Mouse (Mus musculus) heart, embryonic 14.5 days (tissue): ENCODE data around the gene Resp18. TPM values are rescaled to one million over a fixed set of nuclear protein-coding genes. Genes with fewer than 3 reads are reported as not detected.

Source experiments
- ATAC-seq: fragments of 200-750 bp; cut with Nextera tagmentation; 2 replicates; pipeline ENCODE4 v1.8.0; 2017; ENCODE audit warnings: low read depth, moderate TSS enrichment; ENCODE audit not compliant: insufficient number of reproducible peaks, insufficient read depth, low FRiP score
- H3K27ac ChIP-seq, 2 experiments: fragments of 200-500 bp in 1 of 2; fragments of 300-500 bp in 1 of 2; sonication (generic) in 1 of 2; replicated peaks in 1 of 2; 2 replicates each; pipeline ENCODE4 v1.5.1; 2012 to 2014; ENCODE audit warnings: low read depth in 2 of 2, low read length in 2 of 2, control low read depth in 1 of 2, mild to moderate bottlenecking in 1 of 2, mixed read lengths in 1 of 2; ENCODE audit not compliant: control insufficient read depth in 1 of 2, insufficient read depth in 1 of 2
- H3K27me3 ChIP-seq: fragments of 300-500 bp; sonication (generic); 2 replicates; pipeline ENCODE4 v1.6.1; 2014; ENCODE audit warnings: mild to moderate bottlenecking, low read length, control low read depth; ENCODE audit not compliant: control insufficient read depth, insufficient read depth
- H3K36me3 ChIP-seq: fragments of 300-500 bp; sonication (generic); 2 replicates; pipeline ENCODE4 v1.6.1; 2014; ENCODE audit warnings: mild to moderate bottlenecking, control low read depth, low read length, mixed read lengths; ENCODE audit not compliant: control insufficient read depth, insufficient read depth
- H3K4me1 ChIP-seq, 2 experiments: fragments of 200-500 bp in 1 of 2; fragments of 300-500 bp in 1 of 2; sonication (generic) in 1 of 2; 2 replicates each; pipeline ENCODE4 v1.6.1; 2012 to 2014; ENCODE audit warnings: low read length in 2 of 2, control low read depth in 1 of 2, mixed read lengths in 1 of 2; ENCODE audit not compliant: control insufficient read depth in 2 of 2, insufficient read depth in 2 of 2
- H3K4me2 ChIP-seq: fragments of 300-500 bp; sonication (generic); 2 replicates; pipeline ENCODE4 v1.6.1; 2014; ENCODE audit warnings: mild to moderate bottlenecking, low read length
- H3K4me3 ChIP-seq, 2 experiments: fragments of 200-500 bp in 1 of 2; fragments of 300-500 bp in 1 of 2; sonication (generic) in 1 of 2; 2 replicates each; pipeline ENCODE4 v1.5.1; 2012 to 2014; ENCODE audit warnings: low read length in 2 of 2, mild to moderate bottlenecking in 2 of 2, control low read depth in 1 of 2, low read depth in 1 of 2, moderate library complexity in 1 of 2; ENCODE audit not compliant: control insufficient read depth in 1 of 2, insufficient read depth in 1 of 2
- H3K9ac ChIP-seq: fragments of 300-500 bp; sonication (generic); 2 replicates; pipeline ENCODE4 v1.6.1; 2014; ENCODE audit warnings: mild to moderate bottlenecking, low read length
- H3K9me3 ChIP-seq: fragments of 300-500 bp; sonication (generic); 2 replicates; pipeline ENCODE4 v1.6.1; 2016; ENCODE audit warnings: low read length, control low read depth; ENCODE audit not compliant: control insufficient read depth
- WGBS: fragments of 180-500 bp; shearing (Covaris S2); extraction: QIAGEN DNeasy Blood & Tissue Kit; methylation state at CpG from one replicate; pipeline ENCODE4 v1.1.7; 2014; 5-methylcytosine and 5-hydroxymethylcytosine counted together
- polyA plus RNA-seq: library from polyadenylated mRNA; unstranded; fragments of >200 nt; fragmentation: Nextera tagmentation; extraction: Ambion mirVana; gene quantifications from 2 replicates; pipeline ENCODE4 v1.2.1, GENCODE M21; 2014

Gene Resp18
- polyA plus RNA-seq, 1 experiment from 2014 or later, result 0.53 TPM

DNA sequence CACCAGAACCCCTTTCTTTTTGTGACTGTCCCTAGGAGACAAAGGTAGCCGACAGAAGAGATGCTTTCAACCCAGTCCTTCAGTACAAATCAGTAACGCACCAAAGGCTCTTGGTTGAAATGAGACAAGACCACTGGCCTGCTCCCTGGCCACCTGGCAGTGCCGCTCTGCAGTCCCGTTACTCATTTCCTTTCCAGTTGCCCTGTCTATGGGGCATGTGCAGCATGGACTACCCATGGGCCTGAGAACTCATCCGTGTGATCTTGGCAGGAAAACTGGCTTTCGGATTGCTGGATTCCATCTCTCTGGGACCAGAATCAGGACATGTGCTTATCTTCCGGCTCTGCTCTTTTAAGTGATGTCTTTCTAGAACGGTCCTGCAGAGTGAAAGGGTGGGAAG, 13.1 kb upstream of the Resp18 start:
- Histone ChIP-seq H3K4me1 (peaks cover 14 to 16% of the 10 kb centered on the region in 2 experiments), H3K27ac (no peak overlapping the region), H3K4me2 (no peak overlapping the region), H3K4me3 (no peak overlapping the region), H3K9me3 (no peaks in the 10 kb centered on the region), H3K9ac (no peak overlapping the region), H3K36me3 (no peaks in the 10 kb centered on the region), H3K27me3 (no peaks in the 10 kb centered on the region; the same call in 1 of the 2 replicates)
- 82% methylated on average over 8 of the region's 8 CpGs for WGBS
- no peak for ATAC-seq

DNA sequence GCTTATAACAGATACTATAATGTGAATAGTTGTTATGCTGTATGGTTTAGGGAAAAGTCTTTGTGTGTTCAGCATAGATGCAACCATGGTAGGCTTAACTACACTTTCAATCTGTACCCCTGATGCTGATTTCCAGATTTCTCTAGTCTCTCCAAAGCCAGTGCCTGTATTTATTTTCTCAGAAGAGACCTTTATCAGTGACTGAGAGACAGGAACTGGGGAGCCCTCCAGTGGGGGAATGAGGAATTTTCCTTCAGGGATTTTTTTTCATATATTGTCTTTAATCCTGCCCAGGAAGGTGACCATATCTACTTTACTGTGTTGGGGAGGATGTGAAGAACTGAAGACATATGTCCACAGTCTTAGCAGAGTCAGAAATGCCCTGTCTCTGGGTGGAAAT, 12.4 kb upstream of the Resp18 start:
- no peak overlapping the region for H3K9ac ChIP-seq
- H3K4me3 ChIP-seq, result no peak overlapping the region
- ATAC-seq, result no peak
- H3K4me1 ChIP-seq, result peaks cover 14 to 16% of the 10 kb centered on the region in 2 experiments
- H3K4me2 ChIP-seq, result no peak overlapping the region
- H3K27me3 ChIP-seq, result no peaks in the 10 kb centered on the region; the same call in 1 of the 2 replicates
- no peaks in the 10 kb centered on the region for H3K36me3 ChIP-seq
- H3K27ac ChIP-seq, result no peak overlapping the region
- H3K9me3 ChIP-seq, result no peaks in the 10 kb centered on the region

DNA sequence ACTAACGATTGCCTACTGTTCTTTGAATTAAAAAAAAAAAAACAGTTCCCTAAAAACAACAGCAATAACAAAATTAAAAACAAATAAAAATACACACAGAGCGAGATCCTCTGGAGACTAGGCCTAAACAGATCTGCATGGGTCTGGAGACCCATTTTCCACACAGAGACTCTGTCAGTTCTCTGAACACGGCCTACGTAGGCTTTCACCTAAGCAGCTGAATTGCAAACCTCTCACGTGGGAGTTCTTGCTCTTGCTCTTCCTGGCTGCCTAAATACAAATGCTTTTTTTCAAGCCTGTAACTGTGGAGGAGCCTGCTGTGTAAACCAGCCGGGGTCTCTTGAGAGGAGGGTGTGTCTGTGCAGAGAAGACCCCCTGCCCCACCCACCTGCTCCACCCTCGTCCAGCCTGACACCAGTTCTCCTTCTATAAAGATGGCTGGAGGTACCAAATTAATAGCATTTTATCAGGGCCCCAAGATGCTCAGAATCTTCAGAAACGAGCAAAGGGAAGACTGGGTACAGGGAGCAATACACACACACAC, 11.7 kb upstream of the Resp18 start:
- Histone ChIP-seq H3K36me3 (no peaks in the 10 kb centered on the region), H3K27ac (no peak overlapping the region), H3K4me1 (peaks cover 14 to 16% of the 10 kb centered on the region in 2 experiments), H3K9ac (no peak overlapping the region), H3K4me2 (no peak overlapping the region), H3K27me3 (no peaks in the 10 kb centered on the region; the same call in 1 of the 2 replicates), H3K4me3 (no peak overlapping the region), H3K9me3 (no peaks in the 10 kb centered on the region)
- 54% methylated on average over 8 of the region's 8 CpGs for WGBS
- ATAC-seq, result no peak

DNA sequence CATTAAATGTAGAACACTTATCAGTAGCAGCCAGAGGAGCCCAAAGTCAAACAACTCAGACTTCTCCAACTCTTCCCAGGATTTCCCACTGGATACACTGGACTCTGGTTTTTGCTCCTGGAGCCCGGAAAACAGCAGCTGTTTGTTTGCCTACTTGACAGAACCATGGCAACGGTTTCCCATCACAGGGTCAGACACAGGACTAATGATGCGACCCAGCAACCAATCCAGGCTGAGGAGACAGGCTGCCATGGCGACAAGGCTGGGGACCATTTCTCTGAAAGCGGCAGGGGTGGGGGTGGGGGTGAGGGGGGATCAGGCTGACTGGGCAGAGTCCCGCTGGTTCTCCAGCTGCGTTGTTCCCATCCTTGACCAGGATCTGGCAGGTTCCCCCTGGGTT, 11.2 kb upstream of the Resp18 start:
- H3K4me1 ChIP-seq, result peaks cover 14 to 16% of the 10 kb centered on the region in 2 experiments
- no peak for ATAC-seq
- no peak overlapping the region for H3K4me2 ChIP-seq
- 14% methylated on average over 7 of the region's 7 CpGs for WGBS
- H3K27ac ChIP-seq, result no peak overlapping the region
- H3K9me3 ChIP-seq, result no peaks in the 10 kb centered on the region
- no peak overlapping the region for H3K9ac ChIP-seq
- no peaks in the 10 kb centered on the region; the same call in 1 of the 2 replicates for H3K27me3 ChIP-seq
- no peaks in the 10 kb centered on the region for H3K36me3 ChIP-seq
- H3K4me3 ChIP-seq, result no peak overlapping the region

DNA sequence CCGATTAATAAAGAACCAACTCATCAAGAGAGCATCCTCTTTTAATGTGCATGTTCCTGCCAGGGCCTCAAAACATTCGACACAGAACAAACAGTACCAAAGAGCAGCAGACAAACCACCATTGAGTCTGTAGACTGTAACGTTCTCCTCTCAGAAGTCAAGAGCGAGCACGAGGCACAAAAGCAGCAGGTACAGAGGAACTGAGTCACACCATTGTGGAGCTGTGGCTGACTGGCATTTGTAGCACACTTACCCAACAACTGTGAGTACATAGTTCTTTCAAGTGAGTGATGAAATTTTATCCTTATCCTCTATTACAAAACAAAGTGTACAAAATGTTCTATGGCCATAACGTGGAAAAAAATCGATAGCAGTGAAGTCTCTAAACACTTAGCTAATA, 6.7 kb upstream of the Resp18 start:
- Histone ChIP-seq H3K4me3 (no peak overlapping the region), H3K36me3 (no peaks in the 10 kb centered on the region), H3K27me3 (no peaks in the 10 kb centered on the region; the same call in 1 of the 2 replicates), H3K9ac (no peak overlapping the region), H3K9me3 (peaks cover 5% of the 10 kb centered on the region; the same call in 1 of the 2 replicates), H3K27ac (no peak overlapping the region), H3K4me1 (no peaks in the 10 kb centered on the region), H3K4me2 (no peak overlapping the region)
- ATAC-seq, result no peak
- WGBS, result 76% methylated on average over 7 of the region's 7 CpGs

DNA sequence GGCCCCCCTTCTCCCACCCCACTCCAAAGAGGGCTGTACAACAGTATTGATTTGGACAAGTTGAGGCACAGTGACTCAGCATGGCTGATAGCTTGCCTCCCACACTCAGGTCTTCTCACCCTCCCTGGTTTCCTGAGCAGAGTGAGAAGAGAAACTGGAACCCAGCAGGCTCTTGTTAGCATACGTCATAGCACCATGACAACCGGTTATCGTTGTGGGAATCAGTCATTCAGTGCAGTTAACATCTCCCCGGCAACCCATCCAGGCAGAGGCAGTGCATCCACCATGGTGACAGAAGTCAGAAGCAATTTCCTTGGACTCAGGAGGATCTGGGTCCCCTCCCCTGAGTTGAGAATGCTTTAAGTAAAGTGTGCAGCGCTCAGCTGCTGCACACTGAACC, 4.8 kb upstream of the Resp18 start:
- Histone ChIP-seq H3K9me3 (peaks cover 5% of the 10 kb centered on the region; the same call in 1 of the 2 replicates), H3K27me3 (peaks cover 13% of the 10 kb centered on the region), H3K36me3 (no peaks in the 10 kb centered on the region), H3K4me1 (no peaks in the 10 kb centered on the region), H3K9ac (no peak overlapping the region), H3K27ac (no peak overlapping the region), H3K4me3 (no peak overlapping the region), H3K4me2 (no peak overlapping the region)
- ATAC-seq, result no peak
- WGBS, result 78% methylated on average over 5 of the region's 5 CpGs

DNA sequence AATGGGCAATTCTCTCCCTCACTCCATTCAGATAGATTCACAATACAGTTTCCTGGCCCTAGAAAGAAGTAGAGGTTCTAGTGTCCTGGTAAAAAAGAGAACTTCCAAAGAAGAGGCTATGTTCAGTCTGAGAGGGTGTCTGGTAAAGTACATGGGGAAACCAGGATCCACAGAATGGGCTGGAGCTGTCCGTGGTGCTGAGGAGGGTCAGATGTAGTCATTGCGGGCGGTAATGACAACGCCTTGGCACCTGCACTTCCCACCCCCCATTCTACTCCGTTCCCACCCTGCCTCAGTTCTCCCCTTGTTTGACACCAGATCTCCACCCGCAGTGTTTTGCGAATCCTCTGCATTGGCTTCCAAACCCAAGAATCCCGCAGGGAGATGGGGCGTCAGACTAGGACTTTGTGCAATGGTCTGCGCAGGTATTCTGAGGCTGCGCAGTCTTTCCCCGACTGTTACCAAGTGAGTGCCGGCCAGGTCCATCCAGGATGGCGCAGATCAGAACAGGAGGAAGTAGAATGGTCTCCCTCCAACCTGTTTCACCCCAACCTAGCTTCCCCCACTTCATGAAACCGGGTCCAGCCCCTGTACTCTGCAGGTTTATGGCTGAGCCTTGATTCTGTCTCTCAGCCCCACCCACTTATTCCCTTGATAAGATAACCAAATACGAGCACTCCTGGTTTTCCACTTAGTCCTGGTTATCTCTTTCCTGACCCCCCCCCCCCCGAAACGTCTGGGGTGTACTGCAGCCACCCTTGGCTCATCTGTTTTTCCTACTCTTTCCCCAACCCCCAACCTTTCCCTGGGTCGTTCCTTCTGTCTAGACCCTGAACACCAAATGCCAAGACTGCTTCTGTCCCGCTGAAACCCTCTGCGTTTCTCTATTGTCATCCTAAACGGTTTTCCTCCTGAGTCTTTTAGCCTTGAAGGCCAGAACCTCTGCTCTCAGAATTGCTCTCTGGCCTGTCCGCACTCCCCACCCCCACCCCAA, 723 bp downstream of the Resp18 start:
- no peak overlapping the region for H3K4me2 ChIP-seq
- H3K4me1 ChIP-seq, result no peaks in the 10 kb centered on the region
- no peak for ATAC-seq
- H3K36me3 ChIP-seq, result no peaks in the 10 kb centered on the region
- H3K9ac ChIP-seq, result no peak overlapping the region
- H3K4me3 ChIP-seq, result no peak overlapping the region
- peaks cover 5% of the 10 kb centered on the region; the same call in 1 of the 2 replicates for H3K9me3 ChIP-seq
- WGBS, result 7% methylated on average over 23 of the region's 23 CpGs
- H3K27me3 ChIP-seq, result peaks cover 30% of the 10 kb centered on the region
- no peak overlapping the region for H3K27ac ChIP-seq
